Mouse (Mus musculus) layer of hippocampus, postnatal 36 days (tissue): ENCODE measurements around the gene Zbbx. TPM values are rescaled to one million over a fixed set of nuclear protein-coding genes. Genes with fewer than 3 reads are reported as not detected.

Experiments used
- DNase-seq, 2 experiments: peaks; one replicate each; pipeline ENCODE4 v3.0.0; 2022
- total RNA-seq, 2 experiments: library from RNA; stranded (reverse); gene quantifications; 2 replicates each; pipeline ENCODE4 v1.2.3; 2021

The Zbbx gene
- 1 to 10 TPM; 4.3 to 5.5 TPM for total RNA-seq

DNA sequence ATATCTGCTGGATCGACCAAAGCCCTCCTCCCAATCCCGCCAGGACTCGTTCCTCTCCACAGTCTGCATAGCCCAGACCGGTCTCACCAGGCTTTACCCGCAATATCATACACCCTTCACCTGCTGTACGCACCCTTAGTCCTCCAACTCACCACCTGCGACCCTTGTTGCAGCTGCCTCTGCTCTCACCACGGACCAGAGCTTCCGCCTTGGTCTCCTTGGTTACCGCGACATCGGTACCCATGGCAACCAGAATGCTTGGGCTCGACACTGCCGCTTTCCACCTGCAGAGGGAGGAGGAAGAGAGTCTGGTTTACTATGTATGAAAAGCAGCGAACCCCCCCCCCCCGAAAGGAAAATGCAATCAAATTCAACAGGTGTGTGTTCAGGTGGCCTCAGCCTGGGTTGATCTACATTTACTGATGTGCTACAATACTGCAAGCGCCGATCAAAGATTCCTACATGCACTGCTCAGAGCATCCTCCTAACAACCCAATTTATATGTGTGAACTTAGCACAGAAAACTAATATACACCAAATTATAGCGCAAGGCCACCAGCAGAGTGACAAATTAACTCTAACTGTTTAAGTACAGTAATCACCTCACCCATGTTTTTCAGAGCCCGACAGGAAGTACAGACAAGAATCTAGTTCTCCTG is at the start of gene Zbbx:
Zbbx (minus strand) TSS at position 197 of the 659 bp plus-strand sequence.
- DNase-seq = peak; percentile 65 to 76

DNA sequence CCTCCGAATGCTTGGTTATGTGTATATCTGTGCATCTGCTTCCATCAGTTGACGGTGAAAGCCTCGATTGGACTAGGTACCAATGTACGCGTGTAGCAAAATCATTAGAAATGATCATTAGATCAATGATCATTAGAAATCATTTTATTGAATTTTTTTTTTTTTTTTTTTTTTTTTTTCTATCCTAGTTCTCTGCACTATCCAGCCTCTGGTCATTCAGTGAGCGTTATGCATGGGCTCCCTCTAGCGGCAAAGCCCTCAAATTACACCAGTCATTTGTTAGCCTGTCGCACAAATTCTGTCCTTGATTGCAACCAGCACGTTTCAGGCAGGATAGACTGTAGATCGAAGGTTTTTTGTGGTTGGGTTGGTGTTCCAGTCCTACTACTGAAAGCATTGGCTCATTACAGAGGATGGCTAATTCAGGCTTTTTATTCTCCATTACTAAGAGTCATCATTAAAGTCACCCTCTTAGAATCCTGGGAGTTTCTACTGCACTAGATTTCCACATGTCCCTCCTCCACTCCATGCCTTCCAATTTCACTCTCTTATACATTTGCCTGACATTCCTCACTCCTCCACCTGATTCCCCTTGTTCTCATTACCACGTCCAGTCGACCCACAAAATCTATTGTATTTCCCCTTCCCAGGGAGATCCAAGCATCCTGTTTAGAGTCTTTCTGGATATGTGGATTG is 38.1 kb upstream of the Zbbx start:
- peak; percentile 12 to 17 for DNase-seq

DNA sequence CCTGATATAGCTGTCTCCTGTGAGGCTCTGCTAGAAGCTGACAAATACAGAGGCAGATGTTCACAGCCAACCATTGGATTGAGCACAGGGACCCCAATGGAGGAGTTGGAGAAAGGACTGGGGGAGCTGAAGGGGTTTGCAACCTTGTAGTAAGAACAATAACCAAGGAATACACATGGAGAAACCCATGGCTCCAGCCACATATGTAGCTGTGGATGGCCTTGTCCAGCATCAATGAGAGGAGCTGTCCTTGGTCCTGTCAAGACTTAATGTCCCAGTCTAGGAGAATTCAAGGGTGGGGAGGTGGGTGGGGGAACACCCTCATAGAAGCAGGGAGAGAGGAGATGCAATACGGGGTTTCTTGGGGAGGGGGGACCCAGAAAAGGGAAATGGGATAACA is 17.8 kb upstream of the Zbbx start:
- DNase-seq = no peak

DNA sequence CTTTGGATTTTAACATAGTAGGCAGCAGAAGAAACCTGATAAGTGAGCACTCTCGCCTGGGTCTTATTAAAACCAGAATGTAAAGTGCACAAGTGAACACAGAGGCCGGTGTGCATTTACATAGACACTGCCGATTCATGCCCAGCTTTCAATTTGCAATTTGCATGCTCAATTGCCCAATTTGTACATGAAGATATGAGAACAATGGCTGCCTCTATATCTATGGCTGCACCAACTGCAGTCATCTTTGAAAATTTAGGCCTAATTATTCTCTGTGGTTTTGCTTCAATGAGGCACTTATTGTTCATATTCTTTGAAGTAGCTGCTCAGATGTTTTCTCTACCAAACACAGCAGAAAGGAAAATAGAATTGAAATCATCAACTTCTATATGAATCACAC is 23.0 kb downstream of the Zbbx start:
- DNase-seq = no peak

DNA sequence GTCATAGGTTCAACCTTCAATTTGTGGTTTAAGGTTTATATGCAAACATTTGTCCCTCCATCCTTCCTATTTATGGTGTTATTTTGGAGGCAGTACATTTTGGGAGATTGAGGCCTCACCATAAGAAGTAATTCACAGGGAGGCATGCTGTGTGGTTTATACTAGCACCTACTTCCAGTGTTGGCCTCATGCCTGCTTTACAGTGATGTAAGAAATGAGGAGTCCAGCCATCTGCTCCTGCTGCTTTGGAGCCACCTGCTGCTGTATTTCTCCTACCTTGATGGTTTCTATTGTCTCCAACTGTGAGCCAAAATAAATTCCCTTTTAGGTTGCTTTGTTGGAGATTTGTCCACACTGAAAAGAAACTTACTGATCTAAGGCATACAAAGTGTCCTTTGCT is 60.0 kb downstream of the Zbbx start:
- no peak for DNase-seq

DNA sequence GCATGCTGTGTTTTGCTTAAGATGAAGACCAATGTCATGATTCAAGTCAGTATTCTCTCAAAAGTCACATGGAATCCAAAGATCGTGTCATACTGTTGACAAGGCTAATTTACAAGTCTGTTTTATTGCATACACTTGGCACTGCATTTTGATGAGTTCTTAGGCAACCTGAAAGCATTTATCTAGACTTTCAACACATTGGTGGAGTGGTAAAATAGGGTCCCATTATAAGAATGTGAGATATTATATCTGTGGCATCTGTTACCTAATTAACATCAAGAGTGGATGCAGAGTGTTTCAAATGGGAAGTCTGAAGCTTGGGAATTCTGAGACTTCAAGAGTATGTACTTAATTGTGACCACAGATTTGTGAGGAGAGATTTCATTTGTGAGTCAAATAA is 79.1 kb downstream of the Zbbx start:
- DNase-seq = no peak

DNA sequence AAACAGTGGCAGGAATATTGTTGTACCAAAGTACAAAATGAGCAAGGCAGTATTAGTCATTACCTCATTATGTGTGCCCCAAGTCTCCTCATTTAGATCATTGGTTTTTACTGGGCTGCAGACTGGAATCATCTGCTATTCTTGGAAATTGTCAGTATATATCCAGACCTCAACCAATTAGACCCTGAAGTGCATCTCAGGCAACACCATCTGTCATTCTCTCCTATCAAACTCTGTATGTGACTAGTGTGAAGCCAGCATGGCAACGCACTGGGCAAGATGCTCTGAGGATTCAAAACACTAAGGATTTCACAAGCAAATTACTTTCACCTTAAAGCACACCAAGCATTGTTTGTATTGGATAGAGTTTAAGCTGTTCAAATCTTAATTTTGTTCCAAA is 85.9 kb downstream of the Zbbx start:
- no peak for DNase-seq

DNA sequence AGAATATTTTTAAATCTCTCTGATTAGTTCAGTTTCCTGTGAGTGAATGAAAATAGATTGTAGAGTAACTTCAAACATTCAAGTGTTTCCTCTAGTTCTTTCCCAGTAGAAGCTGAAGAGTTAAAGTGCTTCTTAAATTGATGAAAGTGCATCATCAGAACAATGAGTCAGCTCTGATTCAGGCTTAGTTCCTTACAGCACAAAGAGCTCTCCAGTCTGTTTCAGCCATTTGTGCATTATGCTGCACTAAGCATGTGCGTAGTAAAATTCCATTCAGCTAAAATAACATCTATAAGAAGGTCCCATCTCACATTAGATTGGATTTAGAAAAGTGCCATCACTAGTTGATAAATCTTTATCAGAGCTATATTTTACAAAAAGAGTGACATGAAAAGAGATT is 155.1 kb downstream of the Zbbx start:
- no peak for DNase-seq

Other genes with a start within 250 kb of the Zbbx start
- gene Serpini2, start 105.0 kb upstream of the Zbbx start, total RNA-seq = not detected